Mouse (Mus musculus): ENCODE results near the gene Rbm10. TPM values are rescaled to one million over a fixed set of nuclear protein-coding genes. Genes with fewer than 3 reads are reported as not detected.

The Rbm10 gene
- 10 to 100 TPM; 29.9 to 32.5 TPM for total RNA-seq (2023)

DNA sequence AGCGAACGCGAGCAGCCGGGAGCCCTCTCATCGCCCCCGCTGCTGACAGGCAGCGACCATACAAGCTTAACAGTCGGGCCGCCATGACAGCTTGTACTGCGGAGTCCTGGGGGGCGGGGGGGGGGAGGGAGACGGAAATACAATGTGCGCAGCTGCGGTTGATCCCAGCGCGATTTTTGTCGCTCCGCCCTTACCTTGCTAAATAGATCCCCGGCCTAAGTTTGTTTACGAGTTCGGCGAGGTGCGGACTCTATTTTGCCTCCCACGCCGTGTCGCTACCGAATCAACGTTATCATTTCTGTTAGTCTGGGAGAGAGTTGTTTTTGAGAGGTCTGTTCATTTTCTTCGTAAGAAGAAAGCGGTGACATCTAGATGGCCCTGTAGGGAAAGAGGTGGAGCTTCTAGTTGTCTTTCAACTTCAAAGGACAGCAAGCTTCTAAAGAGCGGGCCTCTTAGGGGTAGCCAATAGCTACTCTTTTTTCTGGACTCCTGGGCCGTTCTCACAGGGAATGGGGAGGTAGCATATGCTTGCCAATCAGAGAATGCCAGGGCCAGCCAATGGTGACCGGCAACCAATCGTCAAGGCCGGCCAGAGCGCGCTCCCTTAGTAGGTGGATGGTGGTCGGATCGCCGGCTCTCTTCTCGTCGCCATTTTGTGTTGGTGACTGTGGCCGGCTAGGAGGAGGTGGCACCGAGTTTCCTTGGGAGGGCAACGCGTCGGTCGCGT is at the start of gene Rbm10, which contains the start of gene Ndufb11:
Gene Rbm10, plus strand, starts transcription at position 328 of the 727 bp plus-strand sequence.
Gene Ndufb11, minus strand, starts transcription at position 444 of the 727 bp plus-strand sequence.

GRCm38 (mm10) chrX:20658026-20658652 is 40.8 kb downstream of the Rbm10 start, which contains the start of gene Uba1:
Gene Uba1, plus strand, starts transcription at chrX:20658326.

GRCm38 (mm10) chrX:20687519-20688067 is 70.3 kb downstream of the Rbm10 start, which contains the start of gene Cdk16:
Gene Cdk16, plus strand, starts transcription at chrX:20687954.

Other genes starting within 250 kb of the Rbm10 start
- 1 to 10 TPM; 2.7 to 2.9 TPM for gene Jade3, start 191.8 kb upstream of the Rbm10 start, total RNA-seq (2023)
- gene Rgn, start 67.7 kb upstream of the Rbm10 start, total RNA-seq (2023), result not detected
- gene Ndufb11, start 116 bp downstream of the Rbm10 start, total RNA-seq (2023), result 100 to 1,000 TPM; 102 to 103 TPM
- gene Uba1, start 40.8 kb downstream of the Rbm10 start, total RNA-seq (2023), result 100 to 1,000 TPM; 190 to 192 TPM
- 10 to 100 TPM; 39.5 to 42.3 TPM for gene Cdk16, start 70.5 kb downstream of the Rbm10 start, total RNA-seq (2023)
- 1 to 10 TPM; 4.8 to 5.3 TPM for gene Usp11, start 86.4 kb downstream of the Rbm10 start, total RNA-seq (2023)
- 10 to 100 TPM; 51.7 to 59.3 TPM for gene Araf, start 180.3 kb downstream of the Rbm10 start, total RNA-seq (2023)